8 mouse cellular contexts compared by ENCODE assay signal in genomic region chr10:13475121-13475520, GRCm38 (mm10). TPM values are rescaled to one million over a fixed set of nuclear protein-coding genes. Genes with fewer than 3 reads are reported as not detected.
DNase-seq lines count a peak whose midpoint lies in the region; ATAC-seq lines count a peak whose summit lies in the region.

No protein-coding gene starts in this region.

- WGBS in midbrain, embryonic 14.5 days: 37% methylated on average over 7 of the region's 7 CpGs
- WGBS in midbrain, embryonic 10.5 days: 33% methylated on average over 7 of the region's 7 CpGs
- 43% methylated on average over 7 of the region's 7 CpGs for WGBS in midbrain, embryonic 15.5 days

- no peaks in the 10 kb centered on the region for H3K36me3 ChIP-seq in midbrain, embryonic 14.5 days (ENCODE audit: control insufficient read depth, insufficient read depth, low read length)
- H3K36me3 ChIP-seq in midbrain, embryonic 10.5 days: no peaks in the 10 kb centered on the region
- H3K36me3 ChIP-seq in midbrain, embryonic 15.5 days (replicated peaks): no peaks in the 10 kb centered on the region

- no peak for ATAC-seq in midbrain, embryonic 14.5 days (ENCODE audit: low FRiP score, low TSS enrichment)
- no peak for ATAC-seq in midbrain, embryonic 15.5 days (replicated peaks)
- no peak for ATAC-seq in erythroblast, adult 5-6 weeks (replicated peaks; ENCODE audit: low FRiP score, poor library complexity, severe bottlenecking)

- peak overlapping the region; percentile 100; the same call in 1 of the 2 replicates for H3K4me2 ChIP-seq in midbrain, embryonic 14.5 days (ENCODE audit: low read length)
- H3K4me2 ChIP-seq in midbrain, embryonic 15.5 days: peak overlapping the region; percentile 100

- no peaks in the 10 kb centered on the region for H3K9me3 ChIP-seq in midbrain, embryonic 14.5 days (ENCODE audit: control insufficient read depth, low read length)
- H3K9me3 ChIP-seq in midbrain, embryonic 10.5 days (replicated peaks): no peaks in the 10 kb centered on the region
- H3K9me3 ChIP-seq in midbrain, embryonic 15.5 days: no peaks in the 10 kb centered on the region

- H3K27ac ChIP-seq in midbrain, embryonic 14.5 days (replicated peaks; ENCODE audit: low read depth, low read length): no peak overlapping the region
- no peak overlapping the region for H3K27ac ChIP-seq in midbrain, embryonic 10.5 days (replicated peaks)
- no peak overlapping the region for H3K27ac ChIP-seq in midbrain, embryonic 15.5 days

- no peak overlapping the region for H3K9ac ChIP-seq in midbrain, embryonic 14.5 days (replicated peaks; ENCODE audit: low read length)
- H3K9ac ChIP-seq in midbrain, embryonic 15.5 days: no peak overlapping the region

- no peak overlapping the region for H3K4me3 ChIP-seq in midbrain, embryonic 14.5 days (replicated peaks; ENCODE audit: low read depth, low read length)
- no peak overlapping the region for H3K4me3 ChIP-seq in midbrain, embryonic 10.5 days
- H3K4me3 ChIP-seq in midbrain, embryonic 15.5 days: no peak overlapping the region; the same call in 1 of the 2 replicates

- DNase-seq in heart, adult 11 months: peak; percentile 86
- DNase-seq in heart, adult 9 months (ENCODE audit: low spot score in 2 of 2): no peak
- no peak for DNase-seq in midbrain, embryonic 14.5 days
- DNase-seq in midbrain, embryonic 10.5 days (ENCODE audit: low spot score): no peak
- DNase-seq in thymus, postnatal 4 days: peak; percentile 75
- no peak for DNase-seq in layer of hippocampus, postnatal 25 days (ENCODE audit: extremely low spot score in 1 of 2, low spot score in 1 of 2)

- H3K27me3 ChIP-seq in midbrain, embryonic 14.5 days (ENCODE audit: control insufficient read depth, insufficient read depth, low read length): peaks cover 38% of the 10 kb centered on the region
- H3K27me3 ChIP-seq in midbrain, embryonic 10.5 days (ENCODE audit: low read depth, poor library complexity, severe bottlenecking): peaks cover 59% of the 10 kb centered on the region
- H3K27me3 ChIP-seq in midbrain, embryonic 15.5 days (replicated peaks): peaks cover 24% of the 10 kb centered on the region

- no peaks in the 10 kb centered on the region for H3K4me1 ChIP-seq in midbrain, embryonic 14.5 days (ENCODE audit: control insufficient read depth, insufficient read depth, low read length)
- peaks cover 18% of the 10 kb centered on the region for H3K4me1 ChIP-seq in midbrain, embryonic 10.5 days
- H3K4me1 ChIP-seq in midbrain, embryonic 15.5 days: peaks cover 13% of the 10 kb centered on the region; the same call in 1 of the 2 replicates

RNA-seq across cellular contexts. Expression of gene Phactr2, which starts 0.9 kb away (rescaled TPM):
- 3.8 and 6.3 TPM in 2 replicates for polyA plus RNA-seq in midbrain, embryonic 14.5 days (2014; fragmentation: Nextera tagmentation; extraction: Ambion mirVana)
- polyA plus RNA-seq in midbrain, embryonic 10.5 days (2016; fragmentation: Nextera tagmentation; extraction: Ambion mirVana): 10.3 and 10.8 TPM in 2 replicates
- polyA plus RNA-seq in midbrain, embryonic 15.5 days (2015; fragmentation: Nextera tagmentation; extraction: Ambion mirVana): 7.5 and 8.2 TPM in 2 replicates
- 8.3 and 9.6 TPM in 2 replicates for total RNA-seq in erythroblast, adult 5-6 weeks (2015; ENCODE audit: low replicate concordance)
- total RNA-seq in erythroblast, adult 5-6 weeks (2017; ENCODE audit: low replicate concordance): 5.2 and 9.3 TPM in 2 replicates
- total RNA-seq in layer of hippocampus, postnatal 25 days (2021): 10 to 100 TPM; 20.1 to 20.6 TPM

RNA-seq across cellular contexts. Expression of gene Fuca2, which starts 24.2 kb away (rescaled TPM):
- polyA plus RNA-seq in midbrain, embryonic 14.5 days (2014; fragmentation: Nextera tagmentation; extraction: Ambion mirVana): 36.5 and 46.2 TPM in 2 replicates
- 20.7 and 23.8 TPM in 2 replicates for polyA plus RNA-seq in midbrain, embryonic 10.5 days (2016; fragmentation: Nextera tagmentation; extraction: Ambion mirVana)
- 39.7 and 39.9 TPM in 2 replicates for polyA plus RNA-seq in midbrain, embryonic 15.5 days (2015; fragmentation: Nextera tagmentation; extraction: Ambion mirVana)
- total RNA-seq in erythroblast, adult 5-6 weeks (2015; ENCODE audit: low replicate concordance): 22.2 and 62.3 TPM in 2 replicates
- 11.2 and 12.1 TPM in 2 replicates for total RNA-seq in erythroblast, adult 5-6 weeks (2017; ENCODE audit: low replicate concordance)
- 10 to 100 TPM; 38.5 to 46.5 TPM for total RNA-seq in layer of hippocampus, postnatal 25 days (2021)

Comparison
In these comparisons a context has a peak if more than half of its experiments do, and no peak if none do; other contexts are left out.
1. DNase-seq: peak in heart, adult 11 months (single experiment) and thymus, postnatal 4 days (single experiment); none in heart, adult 9 months (0 of 2), midbrain, embryonic 14.5 days (single experiment), midbrain, embryonic 10.5 days (single experiment) and layer of hippocampus, postnatal 25 days (0 of 2).